Mouse (Mus musculus) hindbrain, embryonic 11.5 days (tissue): ENCODE measurements around the gene Nr5a2. TPM values are rescaled to one million over a fixed set of nuclear protein-coding genes. Genes with fewer than 3 reads are reported as not detected.
"Not testable (repeated sequence)": the region's sequence is repeated elsewhere in the genome, so short reads cannot be mapped to it uniquely, and the experiment has no call there.

ENCODE experiments used
- ATAC-seq: fragments of 200-750 bp; cut with Nextera tagmentation; 2 replicates; pipeline ENCODE4 v1.8.0; 2017; ENCODE audit warnings: mild to moderate bottlenecking, moderate TSS enrichment, moderate library complexity; ENCODE audit not compliant: low FRiP score
- DNase-seq: peaks from one replicate; pipeline ENCODE4 v3.0.0-alpha.2; 2015; ENCODE audit warnings: low spot score
- H3K27ac ChIP-seq: fragments of 300-500 bp; sonication (generic); 2 replicates; pipeline ENCODE4 v1.5.1; 2014; ENCODE audit warnings: mild to moderate bottlenecking, low read depth, low read length
- H3K27me3 ChIP-seq: fragments of 300-500 bp; sonication (generic); 2 replicates; pipeline ENCODE4 v1.6.1; 2014; ENCODE audit warnings: mild to moderate bottlenecking, low read length, moderate library complexity, mixed read lengths; ENCODE audit not compliant: control insufficient read depth, insufficient read depth
- H3K36me3 ChIP-seq: fragments of 300-500 bp; sonication (generic); 2 replicates; pipeline ENCODE4 v1.6.1; 2014; ENCODE audit warnings: mild to moderate bottlenecking, low read length, moderate library complexity, mixed read lengths; ENCODE audit not compliant: control insufficient read depth, insufficient read depth
- H3K4me1 ChIP-seq: fragments of 300-500 bp; sonication (generic); replicated peaks from 2 replicates; pipeline ENCODE4 v1.6.1; 2014; ENCODE audit warnings: low read length, mixed read lengths; ENCODE audit not compliant: control insufficient read depth, insufficient read depth
- H3K4me2 ChIP-seq: fragments of 300-500 bp; sonication (generic); replicated peaks from 2 replicates; pipeline ENCODE4 v1.6.1; 2014; ENCODE audit warnings: mild to moderate bottlenecking, low read depth, low read length
- H3K4me3 ChIP-seq: fragments of 300-500 bp; sonication (generic); 2 replicates; pipeline ENCODE4 v1.5.1; 2014; ENCODE audit warnings: low read depth, low read length
- H3K9ac ChIP-seq: fragments of 300-500 bp; sonication (generic); 2 replicates; pipeline ENCODE4 v1.6.1; 2014; ENCODE audit warnings: low read depth, low read length
- H3K9me3 ChIP-seq: fragments of 300-500 bp; sonication (generic); 2 replicates; pipeline ENCODE4 v1.6.1; 2016; ENCODE audit warnings: low read length; ENCODE audit not compliant: control insufficient read depth
- WGBS: fragments of 180-500 bp; shearing (Covaris S2); extraction: QIAGEN DNeasy Blood & Tissue Kit; methylation state at CpG from one replicate; pipeline ENCODE4 v1.1.7; 2014; 5-methylcytosine and 5-hydroxymethylcytosine counted together
- polyA plus RNA-seq: library from polyadenylated mRNA; unstranded; fragments of >200 nt; fragmentation: Nextera tagmentation; extraction: Ambion mirVana; gene quantifications from 2 replicates; pipeline ENCODE4 v1.2.1, GENCODE M21; 2014

The Nr5a2 gene
- polyA plus RNA-seq, 1 experiment from 2014 or later, result 0.26 TPM

DNA sequence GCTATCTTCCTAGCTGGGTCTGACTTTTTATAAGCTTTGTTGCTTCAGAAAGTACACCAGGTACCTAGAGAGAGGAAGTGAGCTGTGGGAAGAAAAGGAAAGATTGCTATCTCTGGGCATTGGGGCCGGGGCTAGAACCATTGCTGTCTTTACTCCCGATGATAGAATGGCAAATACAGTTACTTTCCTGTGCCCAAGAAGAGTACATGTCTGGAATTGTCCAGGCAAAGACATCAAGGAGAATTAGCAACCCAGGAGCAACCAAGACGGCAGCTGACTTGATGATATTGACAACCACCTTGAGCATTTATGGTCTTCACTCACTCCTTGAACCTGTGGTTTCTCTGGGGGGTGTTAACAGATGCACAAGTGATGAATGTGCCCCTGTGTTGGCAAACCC lies 130.3 kb downstream of the Nr5a2 start:
- Histone ChIP-seq H3K4me1 (no peaks in the 10 kb centered on the region), H3K4me3 (no peak overlapping the region), H3K27me3 (no peaks in the 10 kb centered on the region), H3K27ac (no peak overlapping the region), H3K9ac (no peak overlapping the region), H3K36me3 (no peaks in the 10 kb centered on the region), H3K9me3 (no peaks in the 10 kb centered on the region), H3K4me2 (no peak overlapping the region)
- DNase-seq (no peak), ATAC-seq (no peak)
- 92% methylated on average over 3 of the region's 3 CpGs for WGBS

GRCm38 (mm10) chr1:136823897-136824296 lies 136.4 kb downstream of the Nr5a2 start:
- H3K9ac ChIP-seq, result no peak overlapping the region
- no peak for ATAC-seq
- no peaks in the 10 kb centered on the region for H3K27me3 ChIP-seq
- no peak for DNase-seq
- no peak overlapping the region for H3K4me3 ChIP-seq
- H3K36me3 ChIP-seq, result no peaks in the 10 kb centered on the region
- no peaks in the 10 kb centered on the region for H3K4me1 ChIP-seq
- no peaks in the 10 kb centered on the region for H3K9me3 ChIP-seq
- WGBS, result 81% methylated on average over 4 of the region's 4 CpGs
- H3K27ac ChIP-seq, result no peak overlapping the region
- H3K4me2 ChIP-seq, result no peak overlapping the region

DNA sequence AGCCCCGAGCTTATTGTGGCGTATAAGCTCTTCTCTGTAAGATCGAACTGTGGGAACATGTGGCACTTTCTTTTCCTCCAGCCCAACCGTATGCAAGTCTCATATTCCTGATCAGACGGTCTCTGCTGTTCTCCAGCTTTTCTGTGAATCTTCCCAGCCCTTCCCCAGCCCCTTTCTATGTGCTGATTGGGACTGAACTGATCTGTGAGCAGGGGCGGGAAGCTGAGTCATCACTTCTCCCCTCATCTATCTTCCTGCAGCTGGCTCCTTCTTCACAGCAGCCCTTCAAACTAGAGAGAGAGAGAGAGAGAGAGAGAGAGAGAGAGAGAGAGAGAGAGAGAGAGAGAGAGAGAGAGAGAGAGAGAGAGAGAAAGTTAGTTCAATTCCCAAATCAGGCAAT lies 159.6 kb downstream of the Nr5a2 start:
- no peak for ATAC-seq
- WGBS, result 79% methylated on average over 6 of the region's 6 CpGs
- Histone ChIP-seq H3K4me2 (no peak overlapping the region), H3K9ac (no peak overlapping the region), H3K4me1 (no peaks in the 10 kb centered on the region), H3K27me3 (no peaks in the 10 kb centered on the region), H3K9me3 (no peaks in the 10 kb centered on the region), H3K36me3 (no peaks in the 10 kb centered on the region), H3K27ac (no peak overlapping the region), H3K4me3 (no peak overlapping the region)
- no peak for DNase-seq

DNA sequence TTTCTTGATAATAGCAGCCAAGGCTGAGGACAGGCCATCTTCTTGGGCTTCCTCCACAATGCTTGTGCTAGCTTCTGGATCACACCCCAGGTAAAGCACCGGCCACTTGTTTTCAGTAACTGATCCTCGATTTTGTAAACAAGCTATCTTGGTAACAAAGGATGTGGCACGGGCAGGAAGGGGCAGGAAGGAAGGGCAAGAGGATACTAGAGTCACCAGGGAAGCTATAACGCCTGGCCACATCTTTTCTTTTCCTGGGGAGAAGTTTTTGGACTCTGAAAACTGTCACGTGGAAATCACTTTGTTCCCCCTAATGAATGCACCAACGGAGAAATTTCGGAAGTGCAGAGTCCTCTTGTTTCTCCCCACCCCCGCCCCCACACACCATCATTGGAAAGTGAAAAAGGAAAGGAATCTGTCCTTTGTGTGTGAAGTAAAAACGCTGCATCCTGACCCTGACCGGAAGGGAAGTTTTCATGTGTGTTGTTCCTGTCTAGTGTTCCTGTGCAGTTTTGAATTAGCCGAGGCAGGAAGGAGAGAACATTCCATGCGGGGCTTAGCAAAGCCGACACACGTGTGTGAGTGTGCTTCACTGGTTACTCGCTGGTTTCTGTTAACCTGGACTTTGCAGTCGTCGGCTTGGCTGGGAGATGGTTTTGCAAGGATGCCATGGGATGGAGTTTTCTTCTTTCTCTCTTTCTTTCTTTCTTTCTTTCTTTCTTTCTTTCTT lies 163.7 kb downstream of the Nr5a2 start:
- H3K9ac ChIP-seq, result no peak overlapping the region
- DNase-seq, result no peak
- H3K27ac ChIP-seq, result no peak overlapping the region
- no peaks in the 10 kb centered on the region for H3K9me3 ChIP-seq
- no peak for ATAC-seq
- no peak overlapping the region for H3K4me3 ChIP-seq
- 44% methylated on average over 17 of the region's 17 CpGs for whole genome bisulfite sequencing
- no peak overlapping the region for H3K4me2 ChIP-seq
- H3K27me3 ChIP-seq, result no peaks in the 10 kb centered on the region
- H3K36me3 ChIP-seq, result no peaks in the 10 kb centered on the region
- H3K4me1 ChIP-seq, result no peaks in the 10 kb centered on the region

- DNase-seq, H3K4me2 ChIP-seq, ATAC-seq, H3K27ac ChIP-seq, H3K4me3 ChIP-seq, H3K36me3 ChIP-seq, H3K9me3 ChIP-seq, H3K9ac ChIP-seq, H3K4me1 ChIP-seq, H3K27me3 ChIP-seq: not testable (repeated sequence)
- 91% methylated on average over 12 of the region's 12 CpGs for whole genome bisulfite sequencing
Observed at GRCm38 (mm10) chr1:136792957-136793883, 167.0 kb downstream of the Nr5a2 start.
